Mouse (Mus musculus) stomach, embryonic 14.5 days (tissue): Measurements from ENCODE around the gene Macf1. TPM values are rescaled to one million over a fixed set of nuclear protein-coding genes. Genes with fewer than 3 reads are reported as not detected.

Experiments used
- ATAC-seq: fragments of 200-750 bp; cut with Nextera tagmentation; 2 replicates; pipeline ENCODE4 v1.8.0; 2017; ENCODE audit warnings: low read depth, moderate TSS enrichment; ENCODE audit not compliant: insufficient number of reproducible peaks, insufficient read depth, low FRiP score
- H3K27ac ChIP-seq: fragments of 300-500 bp; sonication (generic); 2 replicates; pipeline ENCODE4 v1.5.1; 2014; ENCODE audit warnings: mild to moderate bottlenecking, low read length, moderate library complexity, mixed read lengths
- H3K27me3 ChIP-seq: fragments of 300-500 bp; sonication (generic); 2 replicates; pipeline ENCODE4 v1.6.1; 2014; ENCODE audit warnings: low read length, control low read depth, mixed read lengths; ENCODE audit not compliant: control insufficient read depth, insufficient read depth
- H3K36me3 ChIP-seq: fragments of 300-500 bp; sonication (generic); 2 replicates; pipeline ENCODE4 v1.6.1; 2014; ENCODE audit warnings: mild to moderate bottlenecking, control low read depth, low read length, moderate library complexity, mixed read lengths; ENCODE audit not compliant: control insufficient read depth, insufficient read depth
- H3K4me1 ChIP-seq: fragments of 300-500 bp; sonication (generic); 2 replicates; pipeline ENCODE4 v1.6.1; 2014; ENCODE audit warnings: low read length, control low read depth, mixed read lengths; ENCODE audit not compliant: control insufficient read depth, insufficient read depth
- H3K4me2 ChIP-seq: fragments of 300-500 bp; sonication (generic); replicated peaks from 2 replicates; pipeline ENCODE4 v1.6.1; 2014; ENCODE audit warnings: low read depth, low read length, control low read depth
- H3K4me3 ChIP-seq: fragments of 300-500 bp; sonication (generic); 2 replicates; pipeline ENCODE4 v1.5.1; 2014; ENCODE audit warnings: low read depth, low read length, control low read depth
- H3K9ac ChIP-seq: fragments of 300-500 bp; sonication (generic); replicated peaks from 2 replicates; pipeline ENCODE4 v1.6.1; 2014; ENCODE audit warnings: low read depth, mild to moderate bottlenecking, control low read depth, low read length, moderate library complexity, mixed read lengths
- H3K9me3 ChIP-seq: fragments of 300-500 bp; sonication (generic); 2 replicates; pipeline ENCODE4 v1.6.1; 2016; ENCODE audit warnings: low read depth, low read length, control low read depth; ENCODE audit not compliant: control insufficient read depth
- WGBS: fragments of 180-500 bp; shearing (Covaris S2); extraction: QIAGEN DNeasy Blood & Tissue Kit; methylation state at CpG from one replicate; pipeline ENCODE4 v1.1.7; 2014; 5-methylcytosine and 5-hydroxymethylcytosine counted together
- polyA plus RNA-seq: library from polyadenylated mRNA; unstranded; fragments of >200 nt; fragmentation: Nextera tagmentation; extraction: Ambion mirVana; gene quantifications from 2 replicates; pipeline ENCODE4 v1.2.1, GENCODE M21; 2014

The Macf1 gene
- polyA plus RNA-seq, 1 experiment from 2014 or later = 86.9 TPM

- no peak overlapping the region for H3K9ac ChIP-seq
Measured at GRCm38 (mm10) chr4:123685046-123685445, 886 bp upstream of the Macf1 start.

GRCm38 (mm10) chr4:123682291-123682690 lies 1.9 kb downstream of the Macf1 start:
- WGBS = 85% methylated on average over 8 of the region's 8 CpGs

More at GRCm38 (mm10) chr4:123685046-123685445, 886 bp upstream of the Macf1 start:
- Histone ChIP-seq H3K4me3 (no peak overlapping the region), H3K36me3 (no peaks in the 10 kb centered on the region), H3K4me1 (0 out of 2 replicates have a peak, but pooled peaks cover 5% of the 10 kb centered on the region), H3K27ac (no peak overlapping the region), H3K9me3 (no peaks in the 10 kb centered on the region), H3K27me3 (peaks cover 5% of the 10 kb centered on the region; the same call in 1 of the 2 replicates), H3K4me2 (no peak overlapping the region)
- 81% methylated on average over 7 of the region's 7 CpGs for WGBS
- no peak for ATAC-seq

GRCm38 (mm10) chr4:123680962-123681361 lies 3.2 kb downstream of the Macf1 start:
- Histone ChIP-seq H3K4me3 (no peak overlapping the region), H3K9me3 (no peaks in the 10 kb centered on the region), H3K27ac (no peak overlapping the region), H3K9ac (no peak overlapping the region), H3K36me3 (no peaks in the 10 kb centered on the region), H3K4me2 (no peak overlapping the region), H3K4me1 (0 out of 2 replicates have a peak, but pooled peaks cover 5% of the 10 kb centered on the region), H3K27me3 (peaks cover 5% of the 10 kb centered on the region; the same call in 1 of the 2 replicates)
- 40% methylated on average over 7 of the region's 7 CpGs for WGBS
- no peak for ATAC-seq

More at GRCm38 (mm10) chr4:123682291-123682690, 1.9 kb downstream of the Macf1 start:
- no peaks in the 10 kb centered on the region for H3K36me3 ChIP-seq
- H3K27me3 ChIP-seq = peaks cover 5% of the 10 kb centered on the region; the same call in 1 of the 2 replicates
- H3K4me1 ChIP-seq = 0 out of 2 replicates have a peak, but pooled peaks cover 5% of the 10 kb centered on the region
- no peaks in the 10 kb centered on the region for H3K9me3 ChIP-seq
- no peak overlapping the region for H3K9ac ChIP-seq
- no peak overlapping the region for H3K4me3 ChIP-seq
- H3K27ac ChIP-seq = no peak overlapping the region
- no peak overlapping the region for H3K4me2 ChIP-seq
- no peak for ATAC-seq

GRCm38 (mm10) chr4:123677060-123677804 lies 6.9 kb downstream of the Macf1 start:
- no peak overlapping the region for H3K27ac ChIP-seq
- H3K9ac ChIP-seq = no peak overlapping the region
- no peak overlapping the region for H3K4me2 ChIP-seq
- H3K36me3 ChIP-seq = no peaks in the 10 kb centered on the region
- H3K4me1 ChIP-seq = 0 out of 2 replicates have a peak, but pooled peaks cover 5% of the 10 kb centered on the region
- no peaks in the 10 kb centered on the region for H3K27me3 ChIP-seq
- no peak overlapping the region for H3K4me3 ChIP-seq
- 61% methylated on average over 10 of the region's 10 CpGs for WGBS
- H3K9me3 ChIP-seq = no peaks in the 10 kb centered on the region
- ATAC-seq = no peak

GRCm38 (mm10) chr4:123670598-123670997 lies 13.6 kb downstream of the Macf1 start:
- Histone ChIP-seq H3K4me1 (peaks cover 6% of the 10 kb centered on the region; the same call in 1 of the 2 replicates), H3K9me3 (no peaks in the 10 kb centered on the region), H3K27me3 (no peaks in the 10 kb centered on the region), H3K4me3 (no peak overlapping the region), H3K36me3 (no peaks in the 10 kb centered on the region), H3K9ac (no peak overlapping the region), H3K27ac (no peak overlapping the region), H3K4me2 (no peak overlapping the region)
- no peak for ATAC-seq

GRCm38 (mm10) chr4:123669696-123670095 lies 14.5 kb downstream of the Macf1 start:
- Histone ChIP-seq H3K27me3 (no peaks in the 10 kb centered on the region), H3K4me1 (peaks cover 8% of the 10 kb centered on the region; the same call in 1 of the 2 replicates), H3K4me2 (no peak overlapping the region), H3K4me3 (no peak overlapping the region), H3K36me3 (no peaks in the 10 kb centered on the region), H3K9me3 (no peaks in the 10 kb centered on the region), H3K9ac (no peak overlapping the region), H3K27ac (no peak overlapping the region)
- 77% methylated on average over 6 of the region's 6 CpGs for WGBS
- no peak for ATAC-seq

GRCm38 (mm10) chr4:123667260-123667867 lies 16.8 kb downstream of the Macf1 start:
- no peak for ATAC-seq
- Histone ChIP-seq H3K36me3 (no peaks in the 10 kb centered on the region), H3K4me3 (no peak overlapping the region), H3K9ac (no peak overlapping the region), H3K4me2 (no peak overlapping the region), H3K9me3 (no peaks in the 10 kb centered on the region), H3K27me3 (no peaks in the 10 kb centered on the region), H3K4me1 (peaks cover 18% of the 10 kb centered on the region; the same call in 1 of the 2 replicates), H3K27ac (no peak overlapping the region)
- 49% methylated on average over 1 of the region's 1 CpGs for WGBS

GRCm38 (mm10) chr4:123666517-123666916 lies 17.6 kb downstream of the Macf1 start:
- peaks cover 26% of the 10 kb centered on the region; the same call in 1 of the 2 replicates for H3K4me1 ChIP-seq
- ATAC-seq = no peak
- WGBS = 85% methylated on average over 1 of the region's 1 CpGs
- no peaks in the 10 kb centered on the region for H3K9me3 ChIP-seq
- no peaks in the 10 kb centered on the region for H3K36me3 ChIP-seq
- no peak overlapping the region for H3K27ac ChIP-seq
- no peaks in the 10 kb centered on the region for H3K27me3 ChIP-seq
- no peak overlapping the region for H3K9ac ChIP-seq
- no peak overlapping the region for H3K4me3 ChIP-seq
- H3K4me2 ChIP-seq = no peak overlapping the region
